Mouse (Mus musculus) liver, embryonic 15.5 days (tissue): ENCODE measurements around the gene Fam208a. TPM values are rescaled to one million over a fixed set of nuclear protein-coding genes. Genes with fewer than 3 reads are reported as not detected.
A peak's percentile ranks its signal among the peaks of the same experiment; 100 is the strongest.

Source experiments
- ATAC-seq: fragments of 200-750 bp; cut with Nextera tagmentation; 2 replicates; pipeline ENCODE4 v1.8.0; 2017; ENCODE audit warnings: moderate number of reproducible peaks, mild to moderate bottlenecking, moderate library complexity; ENCODE audit not compliant: insufficient read depth
- H3K27ac ChIP-seq: fragments of 300-500 bp; sonication (generic); replicated peaks from 2 replicates; pipeline ENCODE4 v1.5.1; 2015; ENCODE audit warnings: mild to moderate bottlenecking, inconsistent platforms
- H3K27me3 ChIP-seq: fragments of 300-500 bp; sonication (generic); 2 replicates; pipeline ENCODE4 v1.6.1; 2015; ENCODE audit warnings: mild to moderate bottlenecking, inconsistent platforms
- H3K36me3 ChIP-seq: fragments of 300-500 bp; sonication (generic); replicated peaks from 2 replicates; pipeline ENCODE4 v1.6.1; 2015; ENCODE audit warnings: moderate library complexity, mild to moderate bottlenecking, inconsistent platforms
- H3K4me1 ChIP-seq: fragments of 300-500 bp; sonication (generic); replicated peaks from 2 replicates; pipeline ENCODE4 v1.6.1; 2015; ENCODE audit warnings: inconsistent platforms
- H3K4me2 ChIP-seq: fragments of 300-500 bp; sonication (generic); 2 replicates; pipeline ENCODE4 v1.6.1; 2015; ENCODE audit warnings: moderate library complexity, mild to moderate bottlenecking, inconsistent platforms
- H3K4me3 ChIP-seq: fragments of 300-500 bp; sonication (generic); replicated peaks from 2 replicates; pipeline ENCODE4 v1.5.1; 2015; ENCODE audit warnings: mild to moderate bottlenecking, inconsistent platforms
- H3K9ac ChIP-seq: fragments of 300-500 bp; sonication (generic); 2 replicates; pipeline ENCODE4 v1.6.1; 2015; ENCODE audit warnings: moderate library complexity, mild to moderate bottlenecking, inconsistent platforms
- H3K9me3 ChIP-seq: fragments of 300-500 bp; sonication (generic); replicated peaks from 2 replicates; pipeline ENCODE4 v1.6.1; 2016; ENCODE audit warnings: inconsistent platforms
- WGBS: fragments of 180-500 bp; shearing (Covaris S2); methylation state at CpG from one replicate; pipeline ENCODE4 v1.1.7; 2015; ENCODE audit warnings: mixed read lengths; ENCODE audit not compliant: insufficient replicate concordance; 5-methylcytosine and 5-hydroxymethylcytosine counted together
- microRNA-seq: library from miRNA; unstranded; fragments of <30 nt; microRNA quantifications from one replicate; pipeline ENCODE4, GENCODE M21; 2016
- polyA plus RNA-seq: library from polyadenylated mRNA; unstranded; fragments of >200 nt; fragmentation: Nextera tagmentation; extraction: Ambion mirVana; gene quantifications from 2 replicates; pipeline ENCODE4 v1.2.1, GENCODE M21; 2015

The Fam208a gene
- polyA plus RNA-seq, 1 experiment from 2014 or later: 4.1 TPM

GRCm38 (mm10) chr14:27491399-27491798 lies 62.8 kb downstream of the Fam208a start:
- no peak overlapping the region for H3K4me2 ChIP-seq
- no peak overlapping the region for H3K27ac ChIP-seq
- 71% methylated on average over 5 of the region's 5 CpGs for WGBS
- H3K4me3 ChIP-seq: no peak overlapping the region
- peaks cover 58% of the 10 kb centered on the region for H3K36me3 ChIP-seq
- no peak overlapping the region for H3K9ac ChIP-seq
- no peaks in the 10 kb centered on the region for H3K27me3 ChIP-seq
- 0 out of 2 replicates have a peak, but pooled peaks have one; percentile 47 for ATAC-seq
- H3K9me3 ChIP-seq: no peaks in the 10 kb centered on the region
- no peaks in the 10 kb centered on the region for H3K4me1 ChIP-seq

DNA sequence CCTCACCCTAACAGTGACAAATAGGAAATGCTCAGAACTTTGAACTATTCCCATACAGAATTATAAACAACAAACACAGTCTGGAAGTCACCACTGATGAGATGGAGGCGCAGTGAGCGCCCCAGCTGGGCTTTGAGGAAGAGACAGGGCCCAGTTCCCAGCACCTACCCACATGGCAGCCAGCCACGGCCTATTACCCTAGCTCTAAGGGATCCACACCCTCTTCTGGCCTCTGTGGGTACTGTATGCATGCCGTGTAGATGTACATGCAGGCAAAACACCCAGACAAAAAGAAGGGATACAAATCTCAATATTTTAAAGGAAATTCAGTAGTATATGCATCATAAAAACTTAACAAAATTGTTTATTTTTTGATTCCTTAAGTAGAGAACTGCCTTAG lies 64.9 kb downstream of the Fam208a start:
- H3K4me2 ChIP-seq: no peak overlapping the region
- peaks cover 56% of the 10 kb centered on the region for H3K36me3 ChIP-seq
- H3K9ac ChIP-seq: no peak overlapping the region
- no peaks in the 10 kb centered on the region for H3K9me3 ChIP-seq
- ATAC-seq: no peak
- 77% methylated on average over 4 of the region's 4 CpGs for WGBS
- no peak overlapping the region for H3K27ac ChIP-seq
- H3K27me3 ChIP-seq: no peaks in the 10 kb centered on the region
- no peak overlapping the region for H3K4me3 ChIP-seq
- H3K4me1 ChIP-seq: no peaks in the 10 kb centered on the region

DNA sequence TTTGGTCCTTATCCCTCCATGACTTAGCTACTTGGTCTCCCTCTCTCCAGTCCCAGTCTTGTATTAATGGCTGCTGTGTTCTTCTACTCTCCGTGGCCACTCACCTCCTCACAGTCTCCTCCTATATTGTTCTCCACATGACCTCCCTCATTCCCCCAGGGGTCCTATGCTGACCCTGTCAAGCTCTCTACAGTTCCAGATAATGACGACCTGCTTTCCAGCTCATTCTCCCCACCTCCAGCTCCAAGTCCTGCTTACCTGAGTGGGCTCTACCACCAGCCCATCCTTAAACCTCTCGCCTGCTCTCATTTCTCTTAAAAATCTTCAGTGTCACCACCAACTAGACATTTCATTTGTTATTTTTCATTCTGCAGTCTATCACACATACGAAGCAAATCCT lies 72.5 kb downstream of the Fam208a start:
- H3K4me1 ChIP-seq: no peaks in the 10 kb centered on the region
- ATAC-seq: no peak
- no peak overlapping the region for H3K27ac ChIP-seq
- no peaks in the 10 kb centered on the region for H3K27me3 ChIP-seq
- no peak overlapping the region for H3K4me2 ChIP-seq
- H3K36me3 ChIP-seq: peaks cover 8% of the 10 kb centered on the region; the same call in 1 of the 2 replicates
- H3K9ac ChIP-seq: no peak overlapping the region
- H3K4me3 ChIP-seq: no peak overlapping the region
- no peaks in the 10 kb centered on the region for H3K9me3 ChIP-seq
- WGBS: 74% methylated on average over 4 of the region's 4 CpGs

- H3K4me2 ChIP-seq: peak within 1 kb of the TSS; percentile 83
- H3K36me3 ChIP-seq: no peaks in the 10 kb centered on the region
- H3K27ac ChIP-seq: peak within 1 kb of the TSS; percentile 42; the same call in 1 of the 2 replicates
- WGBS: under 1% methylated on average over 51 of the region's 51 CpGs
- H3K27me3 ChIP-seq: no peaks in the 10 kb centered on the region
- no peaks in the 10 kb centered on the region for H3K9me3 ChIP-seq
- H3K4me1 ChIP-seq: peaks cover 17% of the 10 kb centered on the region
- peak within 1 kb of the TSS; percentile 83 for H3K4me3 ChIP-seq
- peak; percentile 94 for ATAC-seq
- H3K9ac ChIP-seq: peak within 1 kb of the TSS; percentile 74
Measured at GRCm38 (mm10) chr14:27507894-27508643, 79.4 kb downstream of the Fam208a start, which contains the start of gene Ccdc66. TSS of gene Ccdc66 (minus strand) at chr14:27508460.

GRCm38 (mm10) chr14:27508644-27509301 lies 80.1 kb downstream of the Fam208a start:
- peaks cover 17% of the 10 kb centered on the region for H3K4me1 ChIP-seq
- peak overlapping the region; percentile 83 for H3K4me3 ChIP-seq
- H3K36me3 ChIP-seq: no peaks in the 10 kb centered on the region
- WGBS: 34% methylated on average over 15 of the region's 15 CpGs
- peak overlapping the region; percentile 74 for H3K9ac ChIP-seq
- H3K9me3 ChIP-seq: no peaks in the 10 kb centered on the region
- no peaks in the 10 kb centered on the region for H3K27me3 ChIP-seq
- peak; percentile 57 for ATAC-seq
- H3K4me2 ChIP-seq: peak overlapping the region; percentile 83
- 0 out of 2 replicates have a peak overlapping the region, but pooled peaks have one; percentile 42 for H3K27ac ChIP-seq

DNA sequence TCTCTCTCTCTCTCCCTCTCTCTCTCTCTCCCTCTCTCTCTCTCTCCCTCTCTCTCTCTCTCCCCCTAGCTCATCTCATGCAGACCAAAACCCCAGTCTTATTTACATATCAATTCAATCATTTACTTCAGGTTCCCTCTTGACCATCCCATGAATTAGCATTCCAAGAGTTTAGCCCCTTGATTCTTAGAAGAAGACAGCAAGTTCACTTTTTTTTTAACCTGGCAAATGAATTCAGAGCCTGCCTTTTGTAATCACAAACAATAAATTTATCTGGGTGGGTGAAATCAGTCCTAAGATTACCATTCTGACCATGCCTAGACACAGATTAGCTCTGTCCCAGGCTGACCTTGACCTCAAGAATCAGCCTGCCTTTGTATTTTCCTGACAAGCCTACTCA lies 95.9 kb downstream of the Fam208a start:
- ATAC-seq: no peak
- H3K9ac ChIP-seq: no peak overlapping the region
- no peaks in the 10 kb centered on the region for H3K4me1 ChIP-seq
- no peak overlapping the region for H3K27ac ChIP-seq
- no peaks in the 10 kb centered on the region for H3K9me3 ChIP-seq
- no peak overlapping the region for H3K4me3 ChIP-seq
- no peak overlapping the region for H3K4me2 ChIP-seq
- no peaks in the 10 kb centered on the region for H3K27me3 ChIP-seq
- H3K36me3 ChIP-seq: no peaks in the 10 kb centered on the region

Small RNA genes lying within 50 kb of the gene (microRNA-seq; reads per million reads assigned to microRNA genes)
- gene Gm23633: not detected

Other genes with a start within 250 kb of the Fam208a start
- 1.8 and 3.1 TPM in 2 replicates for gene Ccdc66, start 79.6 kb downstream of the Fam208a start, polyA plus RNA-seq
- gene Erc2, start 193.6 kb downstream of the Fam208a start, polyA plus RNA-seq: 1.3 and 1.9 TPM in 2 replicates